Mouse (Mus musculus) ovary, adult 18-20 months (tissue): Measurements from ENCODE around the gene Lsm3.
A peak's percentile ranks its signal among the peaks of the same experiment; 100 is the strongest.
"Not testable (repeated sequence)": the region's sequence is repeated elsewhere in the genome, so short reads cannot be mapped to it uniquely, and the experiment has no call there.

Experiments
- DNase-seq: peaks from one replicate; pipeline ENCODE4 v3.0.0; 2022; ENCODE audit warnings: low spot score, mixed read lengths

The Lsm3 gene

GRCm38 (mm10) chr6:91515545-91516449 is at the start of gene Lsm3, which contains the start of gene Xpc:
Lsm3 (plus strand) TSS chr6:91515928.
Xpc (minus strand) TSS chr6:91515888.
- DNase-seq = peak; percentile 94

DNA sequence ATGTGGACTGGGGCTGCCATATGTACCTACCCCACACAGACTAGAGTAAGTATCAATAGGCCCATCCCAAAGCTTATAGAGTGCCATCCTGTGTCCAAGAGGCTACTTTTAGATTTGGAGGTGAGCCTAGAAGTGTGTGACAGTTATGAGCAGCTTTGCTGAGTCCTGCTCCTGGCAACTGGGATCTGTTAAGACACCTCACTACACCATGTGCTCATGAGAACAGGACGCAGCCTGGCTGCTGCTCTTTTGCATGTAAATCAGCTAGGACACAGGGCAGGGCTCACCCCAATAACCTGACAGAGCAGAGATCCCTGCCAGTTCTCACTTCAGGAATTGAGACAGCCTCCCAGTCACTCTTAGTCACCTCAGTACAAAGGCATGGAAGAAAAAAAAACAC is 48.6 kb upstream of the Lsm3 start:
- no peak for DNase-seq

DNA sequence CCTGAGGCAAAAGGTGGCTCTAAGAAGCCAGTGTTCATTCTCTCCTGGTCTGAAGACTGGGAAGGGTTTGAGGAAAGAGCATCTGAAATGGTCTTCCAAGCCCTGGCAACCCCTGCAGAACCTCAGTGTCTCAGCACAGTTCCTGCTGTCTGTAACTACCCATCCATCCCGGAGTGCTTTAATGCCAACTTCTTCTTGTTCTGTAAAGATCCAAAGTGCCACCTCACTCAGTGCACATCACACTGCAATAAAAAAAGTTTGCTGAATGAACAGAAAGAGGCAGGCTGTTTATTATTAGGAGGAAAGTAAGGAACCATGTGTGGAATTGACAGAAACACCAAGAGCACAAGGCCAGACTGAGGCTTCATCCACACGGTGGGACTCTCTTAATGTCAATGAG is 45.0 kb upstream of the Lsm3 start:
- DNase-seq = no peak

DNA sequence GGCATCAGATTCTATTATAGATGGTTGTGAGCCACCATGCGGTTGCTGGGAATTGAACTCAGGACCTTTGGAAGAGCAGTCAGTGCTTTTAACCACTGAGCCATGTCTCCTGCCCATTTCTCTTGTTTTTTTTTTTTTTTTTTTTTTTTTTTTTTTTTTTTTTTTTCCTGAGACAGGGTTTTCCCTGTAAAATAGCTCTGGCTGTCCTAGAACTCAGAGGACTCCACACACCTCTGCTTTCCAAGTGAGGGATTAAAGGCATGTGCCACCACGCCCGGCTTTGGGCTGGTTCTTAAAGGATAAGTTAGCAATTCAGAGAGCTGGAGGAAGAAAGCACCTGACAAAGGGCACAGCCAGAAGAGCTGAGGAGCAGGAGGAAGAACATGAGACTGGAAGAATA is 44.3 kb upstream of the Lsm3 start:
- not testable (repeated sequence) for DNase-seq

- no peak for DNase-seq
These were observed 43.4 kb upstream of the Lsm3 start for GRCm38 (mm10) chr6:91472319-91472718.

GRCm38 (mm10) chr6:91472868-91473804 is 42.6 kb upstream of the Lsm3 start, which contains the start of the genes Chchd4 and Tmem43:
Chchd4 (minus strand) TSS chr6:91473546.
Tmem43 (plus strand) TSS chr6:91473703.
- DNase-seq = peak; percentile 99

DNA sequence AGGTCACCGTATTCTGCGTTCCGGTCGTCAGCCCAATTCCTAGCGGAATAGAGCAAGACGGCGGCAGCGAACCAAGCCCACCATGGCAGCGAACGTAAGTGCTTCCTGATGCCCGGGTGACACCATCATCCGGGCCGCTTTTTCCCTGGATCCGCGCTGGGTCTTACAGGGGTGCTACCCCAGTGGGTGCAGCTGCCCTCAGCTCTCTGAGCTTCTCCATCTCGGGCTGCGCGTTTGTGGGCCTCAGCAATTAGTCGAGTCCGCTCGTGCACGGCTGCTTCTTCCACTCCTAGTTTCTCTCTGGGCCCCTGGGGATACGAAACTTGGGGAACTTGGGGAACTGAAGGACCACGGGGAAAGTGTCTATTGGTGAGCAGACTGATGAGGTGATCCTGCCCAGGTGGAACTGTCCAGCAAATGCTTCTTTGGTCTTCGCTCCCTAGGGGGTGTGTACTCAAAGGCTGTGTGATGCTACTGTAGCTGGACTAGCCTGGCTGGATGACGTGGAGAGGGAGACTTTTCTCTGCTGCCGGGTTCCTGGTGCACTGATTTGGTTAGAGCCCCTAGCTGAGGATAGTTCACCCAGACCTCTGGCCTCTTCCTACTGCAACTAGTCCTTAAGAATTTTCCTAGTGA is 41.8 kb upstream of the Lsm3 start:
- no peak for DNase-seq

GRCm38 (mm10) chr6:91474441-91475190 is 41.1 kb upstream of the Lsm3 start:
- no peak for DNase-seq

DNA sequence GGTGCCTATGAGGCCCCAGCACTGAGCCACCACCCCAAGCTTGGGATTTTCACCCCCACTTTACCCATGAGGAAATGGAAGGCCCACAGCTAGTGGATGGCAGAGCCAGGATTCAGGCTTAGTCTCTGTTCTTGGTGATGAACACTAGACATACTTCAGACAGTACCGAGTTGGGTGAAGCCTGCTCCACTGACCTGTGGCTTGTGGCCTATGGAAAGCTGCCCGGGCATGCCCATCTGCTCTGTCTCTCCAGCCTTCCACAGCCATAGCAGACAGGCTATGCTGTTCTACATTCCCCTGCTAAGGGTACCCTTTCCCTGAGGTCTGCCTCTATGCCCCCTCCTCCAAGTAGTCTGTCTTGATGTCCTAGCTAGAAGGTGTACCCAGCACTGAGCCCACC is 39.2 kb upstream of the Lsm3 start:
- no peak for DNase-seq

GRCm38 (mm10) chr6:91483371-91483770 is 32.4 kb upstream of the Lsm3 start:
- no peak for DNase-seq

- DNase-seq = no peak
These were observed 28.8 kb upstream of the Lsm3 start for GRCm38 (mm10) chr6:91486736-91487453.

GRCm38 (mm10) chr6:91488496-91489212 is 27.1 kb upstream of the Lsm3 start:
- peak; percentile 21 for DNase-seq

DNA sequence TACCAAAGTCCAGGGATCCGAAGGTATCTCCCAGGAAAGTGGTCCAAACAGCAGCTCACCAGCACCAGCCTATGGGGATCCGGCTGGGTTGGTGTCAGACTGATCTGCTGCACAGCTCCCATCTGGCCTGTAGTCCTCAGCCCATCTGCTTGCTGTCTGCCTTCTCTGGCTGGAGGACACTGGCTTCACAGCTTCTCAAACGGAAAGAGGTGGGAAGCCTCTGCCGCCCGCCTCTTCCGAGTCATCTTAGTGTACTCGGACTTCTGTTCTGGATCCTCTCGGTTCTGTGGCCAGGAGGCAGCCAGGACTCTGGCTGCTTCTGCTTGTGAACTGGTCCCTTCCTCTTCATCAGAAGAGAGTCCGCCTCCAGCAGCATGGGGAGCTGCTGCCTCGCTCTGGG is 25.9 kb upstream of the Lsm3 start:
- no peak for DNase-seq

GRCm38 (mm10) chr6:91491004-91491403 is 24.7 kb upstream of the Lsm3 start:
- no peak for DNase-seq

GRCm38 (mm10) chr6:91493053-91493452 is 22.7 kb upstream of the Lsm3 start:
- no peak for DNase-seq

- DNase-seq = no peak
These were observed 21.2 kb upstream of the Lsm3 start for GRCm38 (mm10) chr6:91494526-91494925.

DNA sequence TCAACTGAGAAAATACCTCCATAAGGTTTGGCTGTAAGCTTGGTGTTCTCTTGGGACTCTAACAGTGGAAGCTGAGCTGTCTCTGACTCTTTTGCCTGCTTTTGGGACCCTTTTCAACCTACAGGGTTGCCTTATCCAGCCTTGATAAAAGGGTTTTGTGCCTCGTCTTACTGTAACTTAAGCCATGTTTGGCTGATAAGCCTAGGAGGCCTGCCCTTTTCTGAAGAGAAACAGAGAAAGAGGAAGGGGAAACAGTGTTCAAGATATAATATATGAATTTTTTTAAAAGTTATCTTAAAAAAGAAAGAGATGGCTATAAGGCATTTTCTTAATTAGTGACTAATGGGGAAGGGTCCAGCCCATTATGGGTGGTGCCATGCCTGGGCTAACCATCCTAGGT is 12.4 kb upstream of the Lsm3 start:
- no peak for DNase-seq

DNA sequence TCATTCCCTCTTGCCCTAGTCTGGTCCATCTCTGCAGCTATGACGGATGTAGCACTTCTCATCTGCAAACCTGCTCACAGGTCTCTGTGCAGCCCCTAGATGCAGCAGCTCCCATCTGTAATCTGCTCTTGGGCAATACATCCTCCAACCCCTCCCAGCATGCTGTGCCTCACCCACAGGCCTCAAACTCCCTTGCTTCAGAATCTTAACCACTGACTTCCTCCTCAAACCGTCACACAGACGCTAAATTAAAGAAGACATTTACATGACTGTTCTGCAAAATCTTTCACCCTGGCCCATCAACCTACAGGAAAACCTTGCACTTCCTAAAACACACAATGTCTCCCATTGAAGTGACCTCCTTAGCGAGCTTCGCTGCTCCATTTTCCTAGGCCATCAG is 9.7 kb upstream of the Lsm3 start:
- DNase-seq = no peak

DNA sequence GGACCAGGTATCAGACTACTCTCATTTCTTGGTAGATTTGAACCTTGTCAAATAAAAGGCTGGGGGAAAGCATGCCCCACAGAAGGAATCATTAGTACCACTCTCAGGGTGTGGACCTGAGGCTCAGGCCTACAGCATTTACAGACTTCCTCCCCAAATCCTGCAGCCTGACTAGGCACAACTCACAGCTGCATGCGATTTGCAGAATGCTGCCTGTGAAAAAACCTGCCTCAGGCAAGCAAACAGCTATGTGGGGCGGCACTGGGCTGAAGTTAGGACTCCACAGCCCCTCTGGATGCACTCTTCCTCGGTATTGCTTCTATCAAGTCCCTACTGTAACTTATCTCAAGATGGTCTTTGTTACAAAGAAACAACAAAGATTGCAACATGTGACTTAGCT is 7.7 kb upstream of the Lsm3 start:
- DNase-seq = no peak

DNA sequence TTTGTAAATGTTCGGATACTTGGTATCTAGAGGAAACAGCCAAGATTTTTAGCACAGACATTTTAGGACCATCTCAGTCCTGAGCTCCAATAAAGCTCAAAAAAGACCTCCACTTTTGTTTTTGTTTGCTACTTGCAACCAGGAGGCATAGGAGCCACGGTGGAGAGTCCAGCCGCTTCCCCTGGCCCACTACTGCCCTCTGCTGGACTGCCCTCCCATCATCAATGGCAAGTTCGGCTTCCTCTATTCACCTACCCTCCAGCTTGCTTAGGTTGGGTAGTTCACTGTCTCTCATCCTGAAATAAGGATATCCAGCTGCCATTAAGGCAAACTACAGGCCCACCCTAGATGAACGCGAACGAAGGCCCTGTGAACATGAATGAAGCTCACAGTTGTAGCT is 6.4 kb upstream of the Lsm3 start:
- DNase-seq = no peak
